Mouse (Mus musculus): ENCODE measurements around the gene Kcnj12. TPM values are rescaled to one million over a fixed set of nuclear protein-coding genes. Genes with fewer than 3 reads are reported as not detected.
A peak's percentile ranks its signal among the peaks of the same experiment; 100 is the strongest.

Kcnj12 gene
- polyA plus RNA-seq, 1 experiment from 2014 or later = 0.16 TPM

- WGBS = 84% methylated on average over 15 of the region's 15 CpGs
- H3K36me3 ChIP-seq (ENCODE audit: control insufficient read depth, insufficient read depth, low read length) = no peaks in the 10 kb centered on the region
- H3K27ac ChIP-seq (ENCODE audit: low read depth, low read length) = no peak overlapping the region
- no peaks in the 10 kb centered on the region for H3K9me3 ChIP-seq (ENCODE audit: control insufficient read depth, low read length)
- no peak overlapping the region for H3K9ac ChIP-seq (ENCODE audit: low read length)
- no peak overlapping the region for H3K4me2 ChIP-seq
- ATAC-seq (ENCODE audit: low FRiP score) (no peak), DNase-seq (ENCODE audit: low spot score, missing footprints) (no peak)
- no peak overlapping the region for H3K4me3 ChIP-seq (ENCODE audit: low read depth, low read length)
- H3K4me1 ChIP-seq (ENCODE audit: control insufficient read depth, insufficient read depth, low read length) = no peaks in the 10 kb centered on the region
- H3K27me3 ChIP-seq (ENCODE audit: control insufficient read depth, insufficient read depth, low read length) = no peaks in the 10 kb centered on the region
These were observed 53.3 kb downstream of the Kcnj12 start for GRCm38 (mm10) chr11:61075361-61076326.

- ATAC-seq (ENCODE audit: low FRiP score) (no peak), DNase-seq (ENCODE audit: low spot score, missing footprints) (no peak)
- no peaks in the 10 kb centered on the region for H3K4me1 ChIP-seq (ENCODE audit: control insufficient read depth, insufficient read depth, low read length)
- no peak overlapping the region for H3K27ac ChIP-seq (ENCODE audit: low read depth, low read length)
- WGBS = 90% methylated on average over 2 of the region's 2 CpGs
- no peaks in the 10 kb centered on the region for H3K9me3 ChIP-seq (ENCODE audit: control insufficient read depth, low read length)
- no peaks in the 10 kb centered on the region for H3K27me3 ChIP-seq (ENCODE audit: control insufficient read depth, insufficient read depth, low read length)
- no peak overlapping the region for H3K9ac ChIP-seq (ENCODE audit: low read length)
- H3K4me3 ChIP-seq (ENCODE audit: low read depth, low read length) = no peak overlapping the region
- no peaks in the 10 kb centered on the region for H3K36me3 ChIP-seq (ENCODE audit: control insufficient read depth, insufficient read depth, low read length)
- H3K4me2 ChIP-seq = no peak overlapping the region
These were observed 59.3 kb downstream of the Kcnj12 start for GRCm38 (mm10) chr11:61081624-61082023.

GRCm38 (mm10) chr11:61090195-61090594, 67.8 kb downstream of the Kcnj12 start:
- 76% methylated on average over 7 of the region's 7 CpGs for WGBS
- DNase-seq (ENCODE audit: low spot score, missing footprints) (no peak), ATAC-seq (ENCODE audit: low FRiP score) (no peak)
- no peaks in the 10 kb centered on the region for H3K27me3 ChIP-seq (ENCODE audit: control insufficient read depth, insufficient read depth, low read length)
- H3K9me3 ChIP-seq (ENCODE audit: control insufficient read depth, low read length) = no peaks in the 10 kb centered on the region
- no peak overlapping the region for H3K4me2 ChIP-seq
- H3K36me3 ChIP-seq (ENCODE audit: control insufficient read depth, insufficient read depth, low read length) = no peaks in the 10 kb centered on the region
- H3K27ac ChIP-seq (ENCODE audit: low read depth, low read length) = no peak overlapping the region
- no peaks in the 10 kb centered on the region; the same call in 1 of the 2 replicates for H3K4me1 ChIP-seq (ENCODE audit: control insufficient read depth, insufficient read depth, low read length)
- H3K9ac ChIP-seq (ENCODE audit: low read length) = no peak overlapping the region
- H3K4me3 ChIP-seq (ENCODE audit: low read depth, low read length) = no peak overlapping the region

DNA sequence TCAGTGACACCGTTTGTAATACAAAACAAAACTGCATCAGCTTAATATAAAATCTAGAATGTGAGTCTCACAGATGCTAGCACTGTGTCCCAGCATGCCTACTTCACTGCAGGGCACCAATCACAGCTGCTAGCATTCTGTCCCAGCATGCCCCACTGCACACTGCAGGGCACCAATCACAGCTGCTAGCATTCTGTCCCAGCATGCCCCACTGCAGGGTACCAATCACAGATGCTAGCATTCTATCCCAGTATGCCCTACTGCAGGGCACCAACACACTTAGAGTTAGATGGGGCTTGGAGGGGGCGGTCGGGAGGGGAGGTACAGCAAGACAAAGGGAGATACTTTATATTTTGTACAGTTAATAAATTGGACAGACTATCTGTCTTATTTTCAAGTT, 68.8 kb downstream of the Kcnj12 start:
- Histone ChIP-seq H3K9ac (ENCODE audit: low read length) (no peak overlapping the region), H3K36me3 (ENCODE audit: control insufficient read depth, insufficient read depth, low read length) (no peaks in the 10 kb centered on the region), H3K27ac (ENCODE audit: low read depth, low read length) (no peak overlapping the region), H3K4me3 (ENCODE audit: low read depth, low read length) (no peak overlapping the region), H3K27me3 (ENCODE audit: control insufficient read depth, insufficient read depth, low read length) (no peaks in the 10 kb centered on the region), H3K9me3 (ENCODE audit: control insufficient read depth, low read length) (no peaks in the 10 kb centered on the region), H3K4me1 (ENCODE audit: control insufficient read depth, insufficient read depth, low read length) (no peaks in the 10 kb centered on the region; the same call in 1 of the 2 replicates), H3K4me2 (no peak overlapping the region)
- ATAC-seq (ENCODE audit: low FRiP score) (no peak), DNase-seq (ENCODE audit: low spot score, missing footprints) (no peak)
- 67% methylated on average over 3 of the region's 3 CpGs for WGBS

GRCm38 (mm10) chr11:61091642-61092262, 69.4 kb downstream of the Kcnj12 start:
- H3K27me3 ChIP-seq (ENCODE audit: control insufficient read depth, insufficient read depth, low read length) = no peaks in the 10 kb centered on the region
- H3K4me2 ChIP-seq = no peak overlapping the region
- no peaks in the 10 kb centered on the region for H3K36me3 ChIP-seq (ENCODE audit: control insufficient read depth, insufficient read depth, low read length)
- peak overlapping the region; percentile 20; the same call in 1 of the 2 replicates for H3K9ac ChIP-seq (ENCODE audit: low read length)
- WGBS = 16% methylated on average over 7 of the region's 7 CpGs
- DNase-seq (ENCODE audit: low spot score, missing footprints) (peak; percentile 95), ATAC-seq (ENCODE audit: low FRiP score) (0 out of 2 replicates have a peak, but pooled peaks have one; percentile 46)
- H3K27ac ChIP-seq (ENCODE audit: low read depth, low read length) = no peak overlapping the region
- H3K9me3 ChIP-seq (ENCODE audit: control insufficient read depth, low read length) = no peaks in the 10 kb centered on the region
- H3K4me3 ChIP-seq (ENCODE audit: low read depth, low read length) = no peak overlapping the region
- H3K4me1 ChIP-seq (ENCODE audit: control insufficient read depth, insufficient read depth, low read length) = no peaks in the 10 kb centered on the region; the same call in 1 of the 2 replicates

DNA sequence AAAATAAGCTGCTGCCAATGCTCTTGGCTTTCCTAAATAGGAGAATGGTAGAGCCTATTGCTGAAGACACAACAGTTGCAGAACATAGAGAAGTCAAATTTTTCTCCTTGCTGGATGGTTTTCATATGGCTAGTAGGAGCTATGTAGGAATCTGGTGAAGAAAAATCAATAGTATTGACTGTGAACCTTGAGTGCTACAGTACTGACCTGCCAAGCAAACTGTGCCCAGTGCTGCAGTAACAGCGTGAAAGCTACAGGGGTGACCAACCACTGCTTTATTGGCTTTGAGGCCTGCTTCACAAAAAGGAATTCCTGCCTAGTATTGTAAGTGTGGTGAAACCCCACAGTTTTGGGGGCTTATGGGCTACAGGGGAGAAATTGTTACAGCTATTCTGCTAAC, 75.7 kb downstream of the Kcnj12 start:
- DNase-seq (ENCODE audit: low spot score, missing footprints) = no peak
- H3K4me2 ChIP-seq = no peak overlapping the region
- no peaks in the 10 kb centered on the region for H3K36me3 ChIP-seq (ENCODE audit: control insufficient read depth, insufficient read depth, low read length)
- no peaks in the 10 kb centered on the region for H3K9me3 ChIP-seq (ENCODE audit: control insufficient read depth, low read length)
- H3K4me3 ChIP-seq (ENCODE audit: low read depth, low read length) = no peak overlapping the region
- 63% methylated on average over 1 of the region's 1 CpGs for WGBS
- H3K4me1 ChIP-seq (ENCODE audit: control insufficient read depth, insufficient read depth, low read length) = peaks cover 4% of the 10 kb centered on the region; the same call in 1 of the 2 replicates
- no peak overlapping the region for H3K9ac ChIP-seq (ENCODE audit: low read length)
- H3K27me3 ChIP-seq (ENCODE audit: control insufficient read depth, insufficient read depth, low read length) = no peaks in the 10 kb centered on the region
- ATAC-seq (ENCODE audit: low FRiP score) = no peak
- no peak overlapping the region for H3K27ac ChIP-seq (ENCODE audit: low read depth, low read length)

DNA sequence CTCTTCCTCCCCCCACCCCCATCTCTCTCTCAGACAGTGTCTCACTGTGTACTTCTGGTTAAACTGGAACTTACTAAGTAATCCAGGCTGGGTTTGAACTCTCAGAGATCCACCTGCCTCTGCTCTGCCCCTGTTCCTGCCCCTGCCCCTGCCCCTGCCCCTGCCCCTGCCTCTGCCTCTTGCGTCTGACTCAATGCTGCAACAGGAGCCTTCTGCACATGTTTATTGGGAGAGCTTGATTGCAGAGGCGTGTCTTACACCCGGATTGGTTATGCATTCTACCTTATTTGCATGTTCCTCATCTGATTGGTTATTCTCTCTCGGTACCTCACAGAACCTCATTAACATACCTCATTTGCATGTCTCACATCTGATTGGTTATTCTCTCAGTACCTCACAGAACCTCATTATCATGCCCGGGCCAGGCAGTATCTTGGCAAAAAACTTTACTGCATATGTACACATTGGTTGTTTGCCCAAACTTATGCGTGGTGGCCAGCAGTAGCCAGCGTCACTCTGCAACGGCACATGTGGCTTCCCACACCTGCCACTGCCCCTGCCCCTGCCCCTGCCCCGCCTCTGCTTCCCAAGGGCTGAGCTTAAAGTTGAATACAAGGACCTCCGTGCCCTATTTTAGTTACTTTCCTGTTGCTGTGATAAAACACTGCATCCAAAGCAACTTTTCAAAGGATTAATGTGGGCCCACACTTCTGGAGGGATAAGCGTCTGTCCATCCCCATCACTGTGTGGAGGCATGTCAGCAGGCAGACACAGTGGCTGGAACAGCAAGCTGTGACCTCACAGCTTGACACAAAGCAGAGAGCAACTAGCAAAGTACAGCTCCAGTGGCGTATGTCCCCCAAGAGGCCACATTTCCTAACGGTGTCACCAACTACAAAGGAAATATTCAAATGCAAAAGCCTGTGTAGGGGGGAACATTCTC, 80.3 kb downstream of the Kcnj12 start:
- Histone ChIP-seq H3K4me1 (ENCODE audit: control insufficient read depth, insufficient read depth, low read length) (peaks cover 16% of the 10 kb centered on the region), H3K4me2 (peak overlapping the region; percentile 4; the same call in 1 of the 2 replicates), H3K27ac (ENCODE audit: low read depth, low read length) (no peak overlapping the region), H3K27me3 (ENCODE audit: control insufficient read depth, insufficient read depth, low read length) (no peaks in the 10 kb centered on the region; the same call in 1 of the 2 replicates), H3K9ac (ENCODE audit: low read length) (no peak overlapping the region), H3K36me3 (ENCODE audit: control insufficient read depth, insufficient read depth, low read length) (no peaks in the 10 kb centered on the region), H3K4me3 (ENCODE audit: low read depth, low read length) (no peak overlapping the region), H3K9me3 (ENCODE audit: control insufficient read depth, low read length) (no peaks in the 10 kb centered on the region)
- ATAC-seq (ENCODE audit: low FRiP score) = 0 out of 2 replicates have a peak, but pooled peaks have one; percentile 65
- DNase-seq (ENCODE audit: low spot score, missing footprints) = peak; percentile 89
- WGBS = 41% methylated on average over 12 of the region's 13 CpGs

- ATAC-seq (ENCODE audit: low FRiP score) = peak; percentile 79
- 18% methylated on average over 20 of the region's 20 CpGs for WGBS
- H3K4me1 ChIP-seq (ENCODE audit: control insufficient read depth, insufficient read depth, low read length) = peaks cover 16% of the 10 kb centered on the region
- peak; percentile 99 for DNase-seq (ENCODE audit: low spot score, missing footprints)
- no peak overlapping the region for H3K27ac ChIP-seq (ENCODE audit: low read depth, low read length)
- H3K36me3 ChIP-seq (ENCODE audit: control insufficient read depth, insufficient read depth, low read length) = no peaks in the 10 kb centered on the region
- H3K4me3 ChIP-seq (ENCODE audit: low read depth, low read length) = no peak overlapping the region
- H3K27me3 ChIP-seq (ENCODE audit: control insufficient read depth, insufficient read depth, low read length) = no peaks in the 10 kb centered on the region; the same call in 1 of the 2 replicates
- no peaks in the 10 kb centered on the region for H3K9me3 ChIP-seq (ENCODE audit: control insufficient read depth, low read length)
- H3K9ac ChIP-seq (ENCODE audit: low read length) = no peak overlapping the region; the same call in 1 of the 2 replicates
- H3K4me2 ChIP-seq = peak overlapping the region; percentile 25; the same call in 1 of the 2 replicates
These were observed 82.0 kb downstream of the Kcnj12 start for GRCm38 (mm10) chr11:61104241-61104901.
